Mouse (Mus musculus) stomach, postnatal 0 days (tissue): Measurements from ENCODE around the gene Creb5.

Source experiments
- CTCF ChIP-seq: IDR thresholded peaks from 2 replicates; pipeline ENCODE4 v1.5.1; 2016; ENCODE audit warnings: antibody characterized with exemption, low read depth, mild to moderate bottlenecking, moderate library complexity
- EP300 ChIP-seq: optimal IDR thresholded peaks from 2 replicates; pipeline ENCODE3; 2016; ENCODE audit warnings: antibody characterized with exemption

DNA sequence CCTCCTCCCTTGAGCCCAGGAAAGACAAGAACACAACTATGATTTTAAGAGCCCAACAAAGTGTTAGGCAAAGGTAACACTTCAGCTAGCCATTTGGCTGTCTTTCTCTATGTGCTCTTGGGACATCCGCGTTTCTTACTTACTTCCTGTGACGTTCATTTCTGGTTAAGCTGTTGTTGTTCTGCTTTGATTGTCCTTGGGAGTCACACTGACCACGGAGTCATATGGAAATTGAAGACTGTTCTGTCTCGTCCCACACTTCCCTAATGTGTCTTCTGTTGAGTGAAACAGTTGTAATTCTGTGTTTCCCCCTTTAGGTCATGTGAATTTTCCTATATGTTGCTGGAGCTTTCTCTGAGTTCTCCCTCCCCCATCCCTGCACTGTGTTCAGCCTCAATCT lies 305.2 kb downstream of the Creb5 start:
- TF ChIP-seq EP300, result no peak
- no peak for TF ChIP-seq CTCF
